Mouse (Mus musculus): ENCODE results near the gene Gm20219.

DNA sequence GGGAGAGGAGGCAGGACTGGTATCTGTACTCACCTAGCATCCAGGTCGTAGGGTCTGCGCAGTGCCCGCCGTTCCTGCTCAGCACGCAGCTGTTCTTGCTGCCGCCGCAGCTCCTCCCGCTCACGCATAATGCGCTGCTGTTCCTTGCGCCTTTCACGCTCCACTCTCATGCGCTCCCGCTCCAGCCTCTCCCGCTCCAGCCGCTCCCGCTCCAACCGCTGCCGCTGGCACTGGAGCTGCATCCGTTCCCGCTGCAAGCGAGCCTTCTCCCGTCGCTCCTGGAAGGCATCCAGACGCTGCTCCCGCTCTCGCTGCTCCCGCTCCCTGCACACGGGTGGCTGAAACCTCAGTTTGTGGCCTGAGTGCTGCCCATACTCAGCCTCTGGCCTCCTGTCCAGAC, 12.1 kb upstream of the Gm20219 start:
- no peak for TF ChIP-seq TAL1 (IDR thresholded peaks at IDR 0.05; ENCODE audit: low read length)
- no peak for TF ChIP-seq GATA1 (IDR thresholded peaks at IDR 0.05; ENCODE audit: low read length)

Data from erythroblast, embryonic 14.5 days (primary cell).